Mouse (Mus musculus) hindbrain, postnatal 0 days (tissue): ENCODE results near the gene Acbd6. TPM values are rescaled to one million over a fixed set of nuclear protein-coding genes. Genes with fewer than 3 reads are reported as not detected.

ENCODE experiments used
- ATAC-seq: fragments of 200-750 bp; cut with Nextera tagmentation; 2 replicates; pipeline ENCODE4 v1.8.0; 2017; ENCODE audit warnings: mild to moderate bottlenecking, moderate TSS enrichment, moderate library complexity
- DNase-seq: peaks from one replicate; pipeline ENCODE4 v3.0.0-alpha.2; 2015; ENCODE audit warnings: low spot score
- H3K27ac ChIP-seq: fragments of 300-500 bp; sonication (generic); 2 replicates; pipeline ENCODE4 v1.5.1; 2014; ENCODE audit warnings: mild to moderate bottlenecking
- H3K27me3 ChIP-seq: fragments of 300-500 bp; sonication (generic); 2 replicates; pipeline ENCODE4 v1.6.1; 2014; ENCODE audit warnings: low read length, mixed read lengths; ENCODE audit not compliant: insufficient read depth
- H3K36me3 ChIP-seq: fragments of 300-500 bp; sonication (generic); 2 replicates; pipeline ENCODE4 v1.6.1; 2014; ENCODE audit warnings: low read length, mixed read lengths; ENCODE audit not compliant: insufficient read depth
- H3K4me1 ChIP-seq: fragments of 300-500 bp; sonication (generic); 2 replicates; pipeline ENCODE4 v1.6.1; 2014; ENCODE audit warnings: antibody characterized with exemption, low read length, mixed read lengths; ENCODE audit not compliant: insufficient read depth
- H3K4me2 ChIP-seq: fragments of 300-500 bp; sonication (generic); 2 replicates; pipeline ENCODE4 v1.6.1; 2014; ENCODE audit warnings: low read depth, mild to moderate bottlenecking, low read length, moderate library complexity, mixed read lengths
- H3K4me3 ChIP-seq: fragments of 300-500 bp; sonication (generic); 2 replicates; pipeline ENCODE4 v1.5.1; 2014; ENCODE audit warnings: low read length
- H3K9ac ChIP-seq: fragments of 300-500 bp; sonication (generic); replicated peaks from 2 replicates; pipeline ENCODE4 v1.6.1; 2014; ENCODE audit warnings: mild to moderate bottlenecking, low read length, moderate library complexity, mixed read lengths
- H3K9me3 ChIP-seq: fragments of 300-500 bp; sonication (generic); 2 replicates; pipeline ENCODE4 v1.6.1; 2016; ENCODE audit warnings: low read length, mixed read lengths
- CTCF ChIP-seq: IDR thresholded peaks from 2 replicates; pipeline ENCODE4 v1.5.1; 2016; ENCODE audit warnings: antibody characterized with exemption, control low read depth, low read depth
- WGBS: fragments of 180-500 bp; shearing (Covaris S2); extraction: QIAGEN DNeasy Blood & Tissue Kit; methylation state at CpG from one replicate; pipeline ENCODE4 v1.1.7; 2014; 5-methylcytosine and 5-hydroxymethylcytosine counted together
- polyA plus RNA-seq: library from polyadenylated mRNA; unstranded; fragments of >200 nt; fragmentation: Nextera tagmentation; extraction: Ambion mirVana; gene quantifications from 2 replicates; pipeline ENCODE4 v1.2.1, GENCODE M21; 2015
- total RNA-seq: library from RNA; depleted of rRNA; stranded (reverse); fragments of >200 nt; gene quantifications from 2 replicates; pipeline ENCODE4 v1.2.3, GENCODE M21; 2014

The Acbd6 gene
- total and polyA plus RNA-seq, 2 experiments from 2014 or later: 118 to 119 TPM

- H3K4me1 ChIP-seq: peaks cover 12% of the 10 kb centered on the region; the same call in 1 of the 2 replicates
- H3K36me3 ChIP-seq: no peaks in the 10 kb centered on the region
- no peak overlapping the region for H3K4me3 ChIP-seq
- ATAC-seq: no peak
- H3K27me3 ChIP-seq: no peaks in the 10 kb centered on the region
- H3K9me3 ChIP-seq: no peaks in the 10 kb centered on the region
- no peak overlapping the region for H3K4me2 ChIP-seq
- TF ChIP-seq CTCF: no peak
- WGBS: 65% methylated on average over 5 of the region's 5 CpGs
- H3K27ac ChIP-seq: no peak overlapping the region
- DNase-seq: no peak
- H3K9ac ChIP-seq: no peak overlapping the region
Observed at GRCm38 (mm10) chr1:155526176-155526575, 31.7 kb upstream of the Acbd6 start.

DNA sequence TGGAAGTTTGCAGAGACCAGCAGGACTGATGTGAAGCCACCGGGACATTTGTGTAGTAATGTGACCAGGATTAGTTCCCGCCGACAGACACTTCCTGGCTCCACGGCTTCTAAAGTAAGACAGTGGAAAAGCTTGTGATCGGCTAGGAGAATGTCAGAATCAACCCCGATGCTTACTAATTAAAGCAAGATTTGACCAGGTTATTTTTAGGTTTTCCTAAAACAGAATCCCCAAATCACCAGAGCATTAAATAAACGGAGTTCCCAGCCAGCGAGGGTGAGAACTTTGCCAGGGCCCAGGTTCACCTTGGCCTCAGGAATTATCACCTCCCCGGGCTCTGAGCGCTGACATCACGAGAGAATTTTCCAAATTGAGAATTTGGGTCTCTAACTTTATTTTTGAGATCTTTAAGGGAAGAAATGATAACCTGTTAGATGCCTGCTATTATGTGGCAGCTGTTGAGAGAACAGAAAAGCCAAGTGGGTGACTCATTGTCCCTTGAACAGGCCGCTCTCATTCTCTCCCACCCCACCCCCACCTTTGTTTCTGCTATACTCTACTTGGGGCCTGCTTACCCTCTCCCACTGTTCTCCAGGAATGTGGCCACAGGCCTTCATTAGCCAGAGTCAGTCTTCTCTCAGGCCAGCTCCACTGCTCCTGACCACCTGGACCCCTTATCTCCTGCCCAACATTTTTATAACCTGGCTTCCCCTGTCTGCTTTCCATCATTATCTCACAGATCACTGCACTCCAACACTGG, 30.7 kb upstream of the Acbd6 start:
- 42% methylated on average over 12 of the region's 12 CpGs for WGBS
- no peak for ATAC-seq

DNA sequence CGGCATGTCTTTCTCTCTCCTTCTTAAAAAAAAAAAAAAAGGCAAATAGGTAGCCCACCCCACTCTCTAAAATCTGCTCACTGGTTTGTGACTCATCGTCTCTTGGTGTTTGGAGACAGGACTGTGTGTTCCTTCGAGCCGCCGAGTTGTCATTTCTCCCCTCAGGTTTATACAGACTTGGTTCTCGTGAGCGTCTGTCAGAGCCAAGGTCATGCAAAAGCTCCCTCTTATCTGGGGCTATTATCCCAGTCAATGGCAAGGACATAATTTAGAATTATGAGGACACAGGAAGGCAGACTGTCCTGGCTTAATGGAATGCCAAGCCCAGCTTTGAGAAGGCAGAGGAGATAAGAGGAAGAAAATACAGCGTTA, 30.1 kb upstream of the Acbd6 start:
- H3K27me3 ChIP-seq: no peaks in the 10 kb centered on the region
- no peak overlapping the region for H3K27ac ChIP-seq
- H3K9ac ChIP-seq: no peak overlapping the region
- DNase-seq (no peak), ATAC-seq (no peak)
- H3K36me3 ChIP-seq: no peaks in the 10 kb centered on the region
- H3K4me1 ChIP-seq: peaks cover 12% of the 10 kb centered on the region; the same call in 1 of the 2 replicates
- H3K4me2 ChIP-seq: no peak overlapping the region
- 33% methylated on average over 8 of the region's 8 CpGs for whole genome bisulfite sequencing
- no peaks in the 10 kb centered on the region for H3K9me3 ChIP-seq
- no peak for TF ChIP-seq CTCF
- H3K4me3 ChIP-seq: no peak overlapping the region

More for the DNA sequence above, 30.7 kb upstream of the Acbd6 start:
- Histone ChIP-seq H3K4me1 (peaks cover 12% of the 10 kb centered on the region; the same call in 1 of the 2 replicates), H3K4me2 (no peak overlapping the region), H3K27me3 (no peaks in the 10 kb centered on the region), H3K9ac (no peak overlapping the region), H3K36me3 (no peaks in the 10 kb centered on the region), H3K27ac (no peak overlapping the region), H3K4me3 (no peak overlapping the region), H3K9me3 (no peaks in the 10 kb centered on the region)
- no peak for DNase-seq
- no peak for TF ChIP-seq CTCF

DNA sequence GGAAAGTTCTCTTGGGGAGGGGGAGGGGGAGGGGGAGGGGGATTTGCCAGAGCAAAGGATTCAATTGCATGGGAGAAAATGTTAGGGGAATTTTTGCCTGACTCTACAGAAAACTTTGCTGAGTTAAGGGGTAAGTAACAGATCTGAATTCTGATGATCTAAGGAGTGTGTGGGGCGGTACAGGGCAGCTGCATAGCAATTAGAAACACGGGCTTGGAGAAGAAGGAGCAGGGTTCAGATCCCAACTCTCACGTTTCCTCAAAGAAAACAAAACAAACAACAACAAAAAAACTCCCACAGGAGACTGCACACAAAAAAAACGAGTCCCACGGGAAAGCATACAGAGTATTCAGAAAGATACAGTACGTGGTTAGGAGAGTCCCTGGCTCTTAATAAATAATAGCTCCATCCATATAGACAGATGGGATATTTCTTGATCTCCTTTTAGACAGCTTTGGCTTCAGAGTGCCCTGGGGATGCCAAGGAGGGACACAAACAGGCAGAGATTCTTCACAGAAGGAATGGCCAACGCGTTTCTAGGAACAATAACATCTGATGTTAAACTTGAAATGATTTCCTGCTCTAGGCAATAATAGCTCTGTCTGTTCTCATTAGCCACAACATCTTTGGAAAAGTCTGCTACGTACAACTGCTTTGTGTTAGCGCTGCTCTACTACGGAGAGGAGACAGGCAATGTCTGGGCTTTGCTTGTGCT, 29.4 kb upstream of the Acbd6 start:
- no peaks in the 10 kb centered on the region for H3K9me3 ChIP-seq
- peak; percentile 25; the same call in 1 of the 2 replicates for ATAC-seq
- H3K4me3 ChIP-seq: no peak overlapping the region
- H3K4me2 ChIP-seq: no peak overlapping the region
- peak; percentile 27 for DNase-seq
- H3K4me1 ChIP-seq: peaks cover 12% of the 10 kb centered on the region; the same call in 1 of the 2 replicates
- no peak for TF ChIP-seq CTCF
- H3K27ac ChIP-seq: peak overlapping the region; percentile 36; the same call in 1 of the 2 replicates
- 22% methylated on average over 11 of the region's 11 CpGs for WGBS
- no peak overlapping the region for H3K9ac ChIP-seq
- no peaks in the 10 kb centered on the region for H3K27me3 ChIP-seq
- H3K36me3 ChIP-seq: no peaks in the 10 kb centered on the region

DNA sequence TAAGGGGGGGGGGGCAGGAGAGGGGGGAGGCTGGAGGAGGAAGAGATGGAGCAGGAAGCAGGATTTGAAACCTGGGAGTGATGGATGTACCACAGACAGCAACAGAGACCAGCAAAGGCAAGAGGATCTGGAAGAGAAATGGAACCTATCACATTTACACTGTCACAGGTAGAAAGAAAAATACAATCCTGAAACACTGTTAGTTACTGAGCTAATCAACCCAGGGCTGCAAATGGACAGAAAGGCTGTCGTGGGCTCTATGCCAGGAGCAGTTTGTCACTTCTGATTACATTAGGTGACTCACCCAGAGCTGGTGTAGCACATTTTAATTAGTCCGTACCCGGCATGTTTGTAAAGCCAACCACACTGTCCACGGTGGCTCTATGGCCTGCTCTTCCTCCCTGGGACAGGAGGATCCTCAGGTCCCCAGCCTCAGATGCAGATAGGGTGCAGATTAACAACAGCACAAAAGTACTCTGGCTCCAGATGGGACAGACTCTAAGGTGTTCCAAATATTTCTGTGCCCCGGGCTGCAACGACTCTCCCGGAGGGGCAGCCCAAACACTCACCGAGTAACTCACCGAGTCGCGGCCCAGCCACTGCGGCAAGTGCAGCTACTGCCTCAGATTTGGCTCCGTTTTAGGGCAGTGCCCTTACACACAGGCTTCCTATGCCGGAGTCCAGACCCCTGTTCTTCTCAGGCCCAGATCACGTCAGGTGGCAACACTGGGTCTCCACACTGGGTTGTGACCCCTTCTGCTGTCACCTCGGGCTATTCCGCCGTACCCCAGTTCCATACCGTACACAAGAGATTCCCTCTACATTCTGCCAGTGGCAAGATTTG, 28.6 kb upstream of the Acbd6 start:
- H3K4me2 ChIP-seq: no peak overlapping the region
- H3K4me1 ChIP-seq: peaks cover 12% of the 10 kb centered on the region; the same call in 1 of the 2 replicates
- no peaks in the 10 kb centered on the region for H3K27me3 ChIP-seq
- 62% methylated on average over 19 of the region's 19 CpGs for WGBS
- DNase-seq (peak; percentile 66), ATAC-seq (peak; percentile 53)
- H3K27ac ChIP-seq: peak overlapping the region; percentile 36; the same call in 1 of the 2 replicates
- no peaks in the 10 kb centered on the region for H3K36me3 ChIP-seq
- H3K9me3 ChIP-seq: no peaks in the 10 kb centered on the region
- no peak overlapping the region for H3K4me3 ChIP-seq
- no peak for TF ChIP-seq CTCF
- no peak overlapping the region for H3K9ac ChIP-seq

- Histone ChIP-seq H3K4me2 (peak overlapping the region; percentile 36), H3K27me3 (no peaks in the 10 kb centered on the region), H3K4me1 (peaks cover 12% of the 10 kb centered on the region; the same call in 1 of the 2 replicates), H3K4me3 (no peak overlapping the region), H3K27ac (no peak overlapping the region), H3K9me3 (no peaks in the 10 kb centered on the region), H3K9ac (no peak overlapping the region; the same call in 1 of the 2 replicates), H3K36me3 (no peaks in the 10 kb centered on the region)
- peak; percentile 22 for DNase-seq
- no peak for ATAC-seq
- no peak for TF ChIP-seq CTCF
- 26% methylated on average over 21 of the region's 21 CpGs for WGBS
Observed at GRCm38 (mm10) chr1:155530561-155531457, 27.1 kb upstream of the Acbd6 start.
